Mouse (Mus musculus) urinary bladder, postnatal 36 days (tissue): ENCODE results near the gene Mta1.

Source experiments
- DNase-seq, 2 experiments: peaks; one replicate each; pipeline ENCODE4 v3.0.0; 2022; ENCODE audit warnings: low spot score in 2 of 2, mixed read lengths in 1 of 2

Gene Mta1

GRCm38 (mm10) chr12:113097749-113098281 lies at the start of gene Mta1:
Gene Mta1 (plus strand): TSS chr12:113098278.
- DNase-seq, result no peak

GRCm38 (mm10) chr12:113049836-113050235 lies 48.2 kb upstream of the Mta1 start:
- DNase-seq, result no peak

- DNase-seq, result no peak
Measured at GRCm38 (mm10) chr12:113050671-113051070, 47.4 kb upstream of the Mta1 start.

- DNase-seq, result no peak
Measured at GRCm38 (mm10) chr12:113051628-113052403, 46.3 kb upstream of the Mta1 start.

- no peak for DNase-seq
Measured at GRCm38 (mm10) chr12:113056089-113056488, 42.0 kb upstream of the Mta1 start.

GRCm38 (mm10) chr12:113060178-113060577 lies 37.9 kb upstream of the Mta1 start:
- DNase-seq, result no peak

GRCm38 (mm10) chr12:113061606-113062005 lies 36.5 kb upstream of the Mta1 start:
- no peak for DNase-seq

GRCm38 (mm10) chr12:113062201-113062600 lies 35.9 kb upstream of the Mta1 start:
- no peak for DNase-seq

GRCm38 (mm10) chr12:113063700-113064099 lies 34.4 kb upstream of the Mta1 start:
- DNase-seq, result no peak

GRCm38 (mm10) chr12:113068002-113068401 lies 30.1 kb upstream of the Mta1 start:
- DNase-seq, result no peak

- no peak for DNase-seq
Measured at GRCm38 (mm10) chr12:113069389-113069788, 28.7 kb upstream of the Mta1 start.

GRCm38 (mm10) chr12:113071321-113071720 lies 26.8 kb upstream of the Mta1 start:
- DNase-seq, result no peak

GRCm38 (mm10) chr12:113071827-113072226 lies 26.3 kb upstream of the Mta1 start:
- no peak for DNase-seq

GRCm38 (mm10) chr12:113073420-113074328 lies 24.4 kb upstream of the Mta1 start:
- no peak for DNase-seq

- peak; percentile 83 to 87 for DNase-seq
Measured at GRCm38 (mm10) chr12:113074329-113075062, 23.6 kb upstream of the Mta1 start, which contains the start of gene Tex22. Gene Tex22 (plus strand): TSS chr12:113074502.

- peak; percentile 75 to 85 for DNase-seq
Measured at GRCm38 (mm10) chr12:113075063-113075454, 23.0 kb upstream of the Mta1 start.

- no peak for DNase-seq
Measured at GRCm38 (mm10) chr12:113075486-113075885, 22.6 kb upstream of the Mta1 start.

- DNase-seq, result no peak
Measured at GRCm38 (mm10) chr12:113087276-113087675, 10.8 kb upstream of the Mta1 start.

GRCm38 (mm10) chr12:113088026-113088425 lies 10.1 kb upstream of the Mta1 start:
- DNase-seq, result no peak

- no peak for DNase-seq
Measured at GRCm38 (mm10) chr12:113089107-113089506, 9.0 kb upstream of the Mta1 start.

GRCm38 (mm10) chr12:113090053-113090452 lies 8.0 kb upstream of the Mta1 start:
- DNase-seq, result no peak

- DNase-seq, result no peak
Measured at GRCm38 (mm10) chr12:113097040-113097439, 1.0 kb upstream of the Mta1 start.
